Mouse (Mus musculus): ENCODE data around the gene Pars2. TPM values are rescaled to one million over a fixed set of nuclear protein-coding genes. Genes with fewer than 3 reads are reported as not detected.

The Pars2 gene
- total RNA-seq, 2 experiments from 2014 or later, result 4.2 to 5.6 TPM

DNA sequence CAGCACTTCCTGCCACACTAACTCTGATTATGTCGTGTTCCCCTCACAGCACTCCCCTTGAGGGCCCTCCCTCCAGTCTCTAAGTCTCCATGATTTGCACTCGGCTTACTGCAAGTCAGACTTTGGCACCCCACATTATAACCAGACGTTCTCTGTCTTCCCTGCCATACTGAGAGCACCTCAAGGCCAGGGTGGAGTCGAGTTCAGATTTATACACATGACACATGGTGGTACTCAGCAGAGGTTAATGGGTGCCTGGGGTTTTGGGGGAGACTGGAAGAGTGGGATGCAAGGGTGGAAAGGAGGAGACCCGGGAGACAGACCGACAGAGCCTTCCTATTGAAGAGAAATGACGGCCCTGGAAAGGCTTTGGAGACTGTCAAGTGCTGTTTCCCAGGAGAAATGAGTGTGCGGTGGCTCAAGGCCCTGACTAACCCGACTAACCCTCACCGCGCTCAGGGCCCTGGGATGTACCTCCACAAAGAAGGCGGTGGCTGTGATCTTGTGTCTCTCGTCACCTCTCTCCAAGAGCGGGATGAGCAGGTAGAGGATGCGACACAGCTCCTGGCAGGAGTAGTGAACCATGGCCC lies 43.1 kb downstream of the Pars2 start:
- intact Hi-C loops (cut with DNase I), result no loop called here
- DNase-seq (ENCODE audit: low spot score), result no peak

DNA sequence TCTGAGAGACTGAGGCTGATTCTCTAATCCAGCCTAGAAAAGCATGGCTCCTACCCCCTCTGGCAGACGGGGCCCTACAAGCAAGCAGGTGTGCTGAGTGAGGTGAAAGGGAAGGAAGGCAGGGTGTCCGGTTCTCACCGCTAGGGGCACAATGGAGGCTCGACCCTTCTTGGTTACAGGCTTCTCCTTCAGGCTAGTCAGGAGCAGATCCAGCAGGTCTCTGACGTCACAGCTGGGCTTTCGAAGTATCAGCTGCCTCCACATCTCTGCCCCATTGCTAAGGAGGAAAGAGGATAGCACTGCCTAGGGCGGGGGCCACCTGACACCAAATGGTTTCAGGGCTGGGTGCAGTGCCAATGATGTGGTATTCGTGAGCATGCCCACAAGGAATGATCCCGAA lies 49.1 kb downstream of the Pars2 start:
- no peak for DNase-seq (ENCODE audit: low spot score)
- intact Hi-C loops (cut with DNase I), result loop anchor here (10.0 kb wide), 1 partner anchor 225 kb away; no protein-coding TSS in a partner anchor

GRCm38 (mm10) chr4:106700798-106701197 lies 49.9 kb downstream of the Pars2 start:
- intact Hi-C loops (cut with DNase I), result loop anchor here (10.0 kb wide), 1 partner anchor 226 kb away; no protein-coding TSS in a partner anchor
- no peak for DNase-seq (ENCODE audit: low spot score)

DNA sequence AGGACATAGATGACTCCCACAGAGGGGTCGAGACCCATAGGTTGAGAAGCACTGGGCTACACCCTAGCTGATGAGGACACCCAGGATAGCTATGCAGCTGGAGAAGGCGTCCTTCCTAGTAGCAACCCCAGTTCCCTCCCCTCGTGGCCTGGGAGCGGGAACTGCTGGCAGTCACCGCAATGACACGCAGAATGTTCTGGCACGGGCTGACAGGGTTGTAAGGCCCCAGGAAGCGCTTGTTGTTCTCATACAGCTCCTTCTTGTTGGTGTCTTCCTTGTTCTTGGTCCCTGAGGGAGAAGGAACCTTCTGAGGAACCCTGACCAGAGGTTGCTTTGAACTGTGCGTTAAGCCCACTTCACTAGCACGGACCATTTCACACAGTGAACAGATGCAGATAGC lies 53.1 kb downstream of the Pars2 start:
- DNase-seq (ENCODE audit: low spot score), result no peak
- intact Hi-C loops (cut with DNase I), result loop anchor here (10.0 kb wide), 1 partner anchor 229 kb away; no protein-coding TSS in a partner anchor

GRCm38 (mm10) chr4:106704416-106704815 lies 53.5 kb downstream of the Pars2 start:
- DNase-seq (ENCODE audit: low spot score), result no peak
- intact Hi-C loops (cut with DNase I), result loop anchor here (10.0 kb wide), 1 partner anchor 230 kb away; no protein-coding TSS in a partner anchor

Other genes starting within 250 kb of the Pars2 start
- gene Pcsk9, start 186.7 kb upstream of the Pars2 start, total RNA-seq (2021), result not detected
- gene Bsnd, start 158.8 kb upstream of the Pars2 start, total RNA-seq (2021), result not detected
- 1 to 10 TPM; 2.4 TPM for gene Dhcr24, start 90.0 kb upstream of the Pars2 start, total RNA-seq (2021)
- not detected for gene Lexm, start 33.8 kb upstream of the Pars2 start, total RNA-seq (2021)
- gene Ttc22, start 28.6 kb upstream of the Pars2 start, total RNA-seq (2021), result under 1 TPM in 1 of 2 experiments, not detected in 1; 0.08 TPM
- 10 to 100 TPM; 17.0 to 17.3 TPM for gene Ttc4, start 27.9 kb downstream of the Pars2 start, total RNA-seq (2021)
- gene Mroh7, start 79.9 kb downstream of the Pars2 start, total RNA-seq (2021), result under 1 TPM; 0.08 to 0.22 TPM
- under 1 TPM; 0.39 to 0.64 TPM for gene Fam151a, start 82.8 kb downstream of the Pars2 start, total RNA-seq (2021)
- gene Acot11, start 153.9 kb downstream of the Pars2 start, total RNA-seq (2021), result 10 to 100 TPM; 28.6 to 37.1 TPM